Mouse (Mus musculus): ENCODE results near the gene Fpr1.

DNA sequence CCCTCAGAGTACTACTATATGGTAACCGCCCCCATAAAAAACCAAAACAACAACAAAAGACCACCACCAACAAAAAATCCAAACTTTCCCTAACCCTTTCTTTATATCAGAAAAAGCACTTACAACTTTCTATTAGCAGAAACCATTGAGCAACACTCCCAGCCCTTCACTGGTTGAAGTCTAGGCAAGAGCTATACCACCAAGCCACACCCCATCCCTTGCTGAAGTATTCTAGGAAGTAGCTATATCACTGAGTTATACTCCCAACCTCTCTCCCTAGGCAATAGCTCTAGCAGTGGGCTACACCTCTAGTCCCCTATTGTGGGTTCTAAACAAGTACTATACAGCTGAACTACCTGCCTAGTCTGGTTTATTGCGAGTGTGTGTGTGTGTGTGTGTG lies 44.5 kb downstream of the Fpr1 start:
- TF ChIP-seq CHD2 (IDR thresholded peaks at IDR 0.05; ENCODE audit: low read depth, low read length) = no peak
- TF ChIP-seq HCFC1 (IDR thresholded peaks at IDR 0.05; ENCODE audit: borderline replicate concordance, insufficient read depth, low read length) = no peak
- TF ChIP-seq ZNF384 (IDR thresholded peaks at IDR 0.05; ENCODE audit: low read depth, low read length) = no peak
